ENCODE assay signal across 8 mouse cellular contexts in the genomic region with DNA sequence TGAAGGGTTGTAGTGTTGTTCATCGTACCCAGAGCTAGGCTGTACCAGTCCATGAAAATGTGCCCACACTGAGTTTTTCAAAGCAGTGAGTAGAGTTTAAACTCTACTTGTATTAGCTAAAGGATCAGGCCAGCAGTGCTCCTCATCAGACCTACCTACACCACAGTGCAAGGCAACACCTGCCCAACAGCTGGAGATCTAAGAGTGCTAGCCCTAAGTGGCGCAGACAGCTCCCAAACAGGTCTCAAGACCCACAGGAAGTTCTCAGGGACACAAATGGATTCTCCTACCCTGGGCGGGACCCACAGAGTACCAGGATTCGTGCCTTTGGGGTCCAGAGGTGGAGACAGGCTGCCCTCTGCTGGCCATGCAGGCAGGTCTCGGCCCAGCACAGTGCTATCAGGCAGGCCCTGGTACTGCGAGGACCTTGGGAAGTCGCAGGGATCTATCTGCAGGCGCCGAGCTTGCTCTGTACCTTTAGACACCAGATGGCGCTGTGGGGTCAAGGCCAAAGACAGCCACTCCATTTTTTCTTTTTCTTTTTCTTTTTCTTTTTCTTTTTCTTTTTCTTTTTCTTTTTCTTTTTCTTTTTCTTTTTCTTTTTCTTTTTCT. TPM values are rescaled to one million over a fixed set of nuclear protein-coding genes. Genes with fewer than 3 reads are reported as not detected.
A peak's percentile ranks its signal among the peaks of the same experiment; 100 is the strongest.
DNase-seq lines count a peak whose midpoint lies in the region; ATAC-seq lines count a peak whose summit lies in the region.

No protein-coding gene starts in this region.

- H3K27me3 ChIP-seq in hindbrain, embryonic 11.5 days (ENCODE audit: control insufficient read depth, insufficient read depth, low read length) = no peaks in the 10 kb centered on the region
- no peaks in the 10 kb centered on the region for H3K27me3 ChIP-seq in lung, embryonic 16.5 days (ENCODE audit: control insufficient read depth, insufficient read depth, low read depth, low read length)

- no peak overlapping the region for H3K27ac ChIP-seq in hindbrain, embryonic 11.5 days (ENCODE audit: low read depth, low read length)
- peak overlapping the region; percentile 58 for H3K27ac ChIP-seq in lung, embryonic 16.5 days (ENCODE audit: low read length)

- no peaks in the 10 kb centered on the region for H3K36me3 ChIP-seq in hindbrain, embryonic 11.5 days (ENCODE audit: control insufficient read depth, insufficient read depth, low read length)
- peaks cover 23% of the 10 kb centered on the region for H3K36me3 ChIP-seq in lung, embryonic 16.5 days (ENCODE audit: control insufficient read depth, insufficient read depth, low read length)

- WGBS in hindbrain, embryonic 11.5 days = 10% methylated on average over 10 of the region's 10 CpGs
- 10% methylated on average over 10 of the region's 10 CpGs for WGBS in lung, embryonic 16.5 days

- ATAC-seq in hindbrain, embryonic 11.5 days (ENCODE audit: low FRiP score) = peak; percentile 97
- peak; percentile 95 for ATAC-seq in lung, embryonic 16.5 days (ENCODE audit: low read depth)

- no peak overlapping the region for H3K4me3 ChIP-seq in hindbrain, embryonic 11.5 days (ENCODE audit: low read depth, low read length)
- H3K4me3 ChIP-seq in lung, embryonic 16.5 days (ENCODE audit: low read length) = no peak overlapping the region

- H3K9ac ChIP-seq in hindbrain, embryonic 11.5 days (ENCODE audit: low read depth, low read length) = no peak overlapping the region
- H3K9ac ChIP-seq in lung, embryonic 16.5 days (ENCODE audit: low read length) = no peak overlapping the region

- no peaks in the 10 kb centered on the region for H3K4me1 ChIP-seq in hindbrain, embryonic 11.5 days (replicated peaks; ENCODE audit: control insufficient read depth, insufficient read depth, low read length)
- H3K4me1 ChIP-seq in lung, embryonic 16.5 days (replicated peaks; ENCODE audit: control insufficient read depth, insufficient read depth, low read length) = peaks cover 10% of the 10 kb centered on the region; the same call in 1 of the 2 replicates

- no peaks in the 10 kb centered on the region for H3K9me3 ChIP-seq in hindbrain, embryonic 11.5 days (ENCODE audit: control insufficient read depth, low read length)
- no peaks in the 10 kb centered on the region for H3K9me3 ChIP-seq in lung, embryonic 16.5 days (ENCODE audit: control insufficient read depth, low read length)

- DNase-seq in Muller cell, postnatal 12 days (ENCODE audit: inconsistent ontology term) = peak; percentile 92
- peak; percentile 79 for DNase-seq in cerebellum, adult 9-10 months
- peak; percentile 88 to 97 for DNase-seq in frontal cortex, adult 2 months (ENCODE audit: extremely low spot score in 1 of 2, low spot score in 1 of 2)
- DNase-seq in hindbrain, embryonic 11.5 days (ENCODE audit: low spot score) = peak; percentile 95
- DNase-seq in layer of hippocampus, adult 9-11 months = peak; percentile 94
- DNase-seq in ovary, postnatal 14 days (ENCODE audit: low spot score) = peak; percentile 91
- DNase-seq in thymus, postnatal 10 days (ENCODE audit: low spot score in 2 of 2) = peak; percentile 86 to 98

- no peak overlapping the region for H3K4me2 ChIP-seq in hindbrain, embryonic 11.5 days (replicated peaks; ENCODE audit: low read depth, low read length)
- no peak overlapping the region for H3K4me2 ChIP-seq in lung, embryonic 16.5 days (ENCODE audit: low read depth, low read length)

RNA-seq across cellular contexts. Expression of a gene that starts 13.1 kb away (rescaled TPM):
- 33.6 and 41.1 TPM in 2 replicates for polyA plus RNA-seq in frontal cortex, adult 2 months (2012; rRNA removed)
- polyA plus RNA-seq in hindbrain, embryonic 11.5 days (2014; fragmentation: Nextera tagmentation; extraction: Ambion mirVana) = 18.2 and 18.6 TPM in 2 replicates
- polyA plus RNA-seq in lung, embryonic 16.5 days (2015; fragmentation: Nextera tagmentation; extraction: Ambion mirVana) = 62.8 and 63.2 TPM in 2 replicates

RNA-seq across cellular contexts. Expression of a gene that starts 26.4 kb away (rescaled TPM):
- 10.5 and 11.3 TPM in 2 replicates for polyA plus RNA-seq in frontal cortex, adult 2 months (2012; rRNA removed)
- polyA plus RNA-seq in hindbrain, embryonic 11.5 days (2014; fragmentation: Nextera tagmentation; extraction: Ambion mirVana) = 6.0 and 11.3 TPM in 2 replicates
- 92.3 and 105 TPM in 2 replicates for polyA plus RNA-seq in lung, embryonic 16.5 days (2015; fragmentation: Nextera tagmentation; extraction: Ambion mirVana)

RNA-seq across cellular contexts. Expression of a gene that starts 33.0 kb away (rescaled TPM):
- polyA plus RNA-seq in frontal cortex, adult 2 months (2012; rRNA removed) = 205 and 232 TPM in 2 replicates
- 42.2 and 42.8 TPM in 2 replicates for polyA plus RNA-seq in hindbrain, embryonic 11.5 days (2014; fragmentation: Nextera tagmentation; extraction: Ambion mirVana)
- polyA plus RNA-seq in lung, embryonic 16.5 days (2015; fragmentation: Nextera tagmentation; extraction: Ambion mirVana) = 268 and 290 TPM in 2 replicates
